Mouse (Mus musculus) left cerebral cortex, postnatal 10 days (tissue): ENCODE results near the gene Gm28051. TPM values are rescaled to one million over a fixed set of nuclear protein-coding genes. Genes with fewer than 3 reads are reported as not detected.

ENCODE experiments used
- DNase-seq, 2 experiments: peaks; one replicate each; pipeline ENCODE4 v3.0.0; 2021 to 2022; ENCODE audit warnings: low spot score in 2 of 2, mixed read lengths in 1 of 2; ENCODE audit errors: extremely low spot score in 1 of 2
- intact Hi-C: fragments of 180-260 bp; cut with DNase I; formaldehyde crosslinking; loops from one replicate; pipeline ENCODE4 v1.15.1; 2025
- total RNA-seq, 2 experiments: library from RNA; stranded (reverse); gene quantifications; 2 replicates each; pipeline ENCODE4 v1.2.3; 2021

Gm28051 gene
- total RNA-seq, 2 experiments from 2014 or later: not detected

DNA sequence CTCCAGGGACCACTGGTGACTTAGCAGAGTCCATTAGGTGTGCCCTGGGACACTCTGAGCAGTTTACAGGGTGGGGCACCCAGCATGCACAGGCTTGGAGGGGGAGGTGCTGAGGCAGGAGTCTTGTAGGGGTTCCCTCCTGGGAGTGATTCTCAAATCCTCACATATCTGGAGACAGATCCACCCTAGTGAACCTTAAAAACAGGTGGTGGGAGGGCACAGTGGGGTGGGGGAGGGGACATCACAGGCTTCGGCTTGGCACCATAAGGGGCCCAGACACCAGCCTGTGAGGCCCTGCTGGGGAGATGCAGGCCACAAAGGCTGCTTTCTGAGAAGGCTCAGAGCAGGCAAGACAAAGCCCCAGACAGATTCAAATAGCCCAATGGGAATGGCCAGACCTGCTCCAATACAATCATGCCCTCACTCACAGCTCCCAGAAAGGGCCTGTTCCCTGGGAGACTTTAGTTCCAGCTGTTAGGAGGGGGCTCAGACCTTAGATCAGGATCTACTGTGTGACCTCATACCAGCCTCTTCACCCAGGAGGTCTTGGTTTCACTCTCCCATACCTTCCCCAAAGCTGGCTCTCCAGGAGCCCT lies 59.4 kb downstream of the Gm28051 start:
- no peak for DNase-seq
- intact Hi-C loops: no loop called here

DNA sequence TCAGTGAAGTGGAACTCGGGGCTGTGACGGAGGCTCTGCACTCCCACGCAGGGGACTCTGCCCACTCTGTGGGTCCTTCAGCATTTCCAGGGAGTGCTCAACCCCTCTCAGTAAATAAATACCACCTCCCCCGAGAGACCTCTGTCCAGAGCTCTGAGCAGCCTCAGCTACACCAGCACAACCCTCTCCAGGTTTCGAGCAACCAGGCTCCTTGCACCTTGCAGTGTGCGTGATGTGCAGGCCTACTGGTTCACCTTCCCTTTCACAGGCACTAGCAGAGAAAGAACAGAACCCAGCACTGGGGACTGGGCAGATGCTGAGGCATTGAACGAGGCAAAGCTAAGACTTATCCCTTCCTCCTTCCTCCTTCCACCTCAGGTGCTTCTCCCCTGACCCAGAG lies 60.2 kb downstream of the Gm28051 start:
- intact Hi-C loops: no loop called here
- no peak for DNase-seq

DNA sequence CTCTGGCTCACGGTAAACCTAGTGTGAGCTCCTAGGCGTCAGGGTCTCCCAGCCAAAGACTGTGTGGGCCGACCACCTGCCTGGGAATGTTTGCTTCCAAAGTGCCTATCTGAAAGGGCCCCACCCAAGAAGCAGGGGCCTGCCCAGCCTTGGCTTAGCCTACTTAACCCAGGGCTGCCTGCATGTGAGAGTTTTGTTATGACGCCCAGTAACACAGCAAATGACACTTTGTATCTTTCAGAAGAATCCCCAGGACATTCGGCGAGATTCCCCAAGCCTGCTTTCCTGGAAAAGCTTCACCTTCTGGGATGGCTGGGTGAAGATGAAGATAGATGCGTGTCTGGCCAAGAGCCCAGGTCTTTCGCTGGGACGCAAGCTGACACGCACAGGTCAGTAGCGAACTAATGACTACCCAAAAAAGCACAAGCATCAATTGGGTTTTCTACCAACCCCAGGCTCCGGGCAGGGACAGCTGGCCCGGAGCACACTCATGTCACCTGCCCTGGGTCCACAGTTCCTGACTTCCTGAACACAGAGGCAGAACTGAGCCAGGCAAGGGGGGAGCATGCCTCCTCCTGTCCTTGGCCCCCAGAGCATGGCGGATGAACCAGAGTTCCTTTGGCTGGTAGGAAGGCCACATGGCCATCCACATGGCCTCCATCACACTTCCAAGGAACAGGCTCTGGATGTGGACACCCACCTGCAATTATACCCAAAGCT lies 60.8 kb downstream of the Gm28051 start:
- intact Hi-C loops: no loop called here
- no peak for DNase-seq

DNA sequence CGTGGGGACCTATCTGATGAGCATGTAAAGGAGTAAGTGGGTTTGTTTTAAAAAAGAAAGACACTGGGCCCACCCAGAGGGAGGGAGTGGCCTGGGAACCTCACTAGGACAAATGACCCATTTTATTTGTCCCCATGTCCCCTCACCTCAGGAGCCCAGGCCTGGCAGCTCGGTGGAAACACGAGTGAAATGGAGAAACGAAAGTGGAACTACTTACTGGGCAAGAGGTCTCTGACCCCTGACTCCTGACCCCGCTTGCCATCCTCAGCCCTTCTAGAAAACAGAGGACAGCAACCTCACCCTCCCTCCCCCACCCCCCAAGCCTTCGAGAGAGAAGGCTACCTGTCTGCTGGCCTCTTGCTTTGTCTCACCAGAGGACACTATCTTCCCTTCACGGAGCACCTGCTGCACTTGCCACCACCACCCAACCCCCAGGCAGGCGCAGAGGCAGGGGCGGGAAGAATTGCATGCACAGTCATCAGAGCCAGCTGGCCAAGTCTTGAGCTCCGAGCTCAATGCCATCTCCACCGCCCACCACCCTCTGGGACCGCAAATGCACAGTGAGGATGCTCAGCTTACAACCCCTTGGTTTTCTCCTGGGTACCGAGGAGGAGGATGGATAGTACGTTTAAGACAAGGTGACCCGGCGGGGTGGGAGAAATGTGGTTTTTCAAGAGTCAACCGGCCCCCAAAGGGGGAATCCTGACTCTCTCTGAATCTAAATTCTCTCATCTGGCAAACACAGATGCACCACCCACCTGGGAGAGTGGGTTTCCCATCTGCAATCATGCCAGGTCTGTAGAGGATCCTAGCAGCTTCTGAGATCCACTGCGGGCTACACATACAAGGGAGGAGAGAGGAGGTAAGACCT lies 62.0 kb downstream of the Gm28051 start:
- intact Hi-C loops: no loop called here
- peak; percentile 60 to 70 for DNase-seq

DNA sequence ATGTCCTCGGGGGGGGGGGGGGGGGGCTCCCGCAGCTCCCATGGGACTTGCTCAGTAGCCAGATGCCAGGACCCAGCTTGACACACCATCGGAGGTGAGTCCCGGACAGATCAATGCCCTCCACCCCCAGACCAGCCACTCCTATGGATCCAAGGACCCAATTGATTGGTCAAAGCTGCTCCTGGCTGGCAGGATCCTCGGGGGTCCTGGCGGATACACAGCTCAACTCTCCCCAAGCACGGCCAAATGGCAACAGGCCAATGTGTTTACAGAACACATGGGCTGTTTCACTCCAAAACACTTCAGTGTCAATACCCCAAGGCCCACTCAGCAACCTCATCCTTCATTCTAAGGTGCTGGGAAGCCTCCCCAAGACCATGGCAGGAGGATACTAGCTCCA lies 65.8 kb downstream of the Gm28051 start:
- intact Hi-C loops: no loop called here
- DNase-seq: no peak

DNA sequence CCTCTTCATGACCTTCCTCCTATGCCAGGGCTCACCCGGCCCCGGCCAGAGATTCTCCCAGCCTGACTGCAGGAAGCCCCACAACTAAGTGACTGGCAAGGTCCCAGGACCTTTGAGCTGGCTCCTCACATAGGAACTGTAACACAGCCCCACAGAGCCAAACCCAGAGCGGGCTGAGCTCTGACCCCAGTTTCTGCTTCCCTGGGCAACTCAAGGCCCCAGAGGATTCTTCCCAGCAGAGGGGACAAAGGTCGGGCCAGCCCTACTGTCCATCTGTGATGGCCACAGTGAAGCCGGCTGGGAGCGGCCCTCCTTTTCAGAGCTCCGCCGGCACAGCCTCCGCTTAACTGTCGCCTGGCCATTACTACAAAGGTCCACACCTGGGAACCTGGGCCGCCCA lies 66.4 kb downstream of the Gm28051 start:
- DNase-seq: no peak
- intact Hi-C loops: no loop called here

DNA sequence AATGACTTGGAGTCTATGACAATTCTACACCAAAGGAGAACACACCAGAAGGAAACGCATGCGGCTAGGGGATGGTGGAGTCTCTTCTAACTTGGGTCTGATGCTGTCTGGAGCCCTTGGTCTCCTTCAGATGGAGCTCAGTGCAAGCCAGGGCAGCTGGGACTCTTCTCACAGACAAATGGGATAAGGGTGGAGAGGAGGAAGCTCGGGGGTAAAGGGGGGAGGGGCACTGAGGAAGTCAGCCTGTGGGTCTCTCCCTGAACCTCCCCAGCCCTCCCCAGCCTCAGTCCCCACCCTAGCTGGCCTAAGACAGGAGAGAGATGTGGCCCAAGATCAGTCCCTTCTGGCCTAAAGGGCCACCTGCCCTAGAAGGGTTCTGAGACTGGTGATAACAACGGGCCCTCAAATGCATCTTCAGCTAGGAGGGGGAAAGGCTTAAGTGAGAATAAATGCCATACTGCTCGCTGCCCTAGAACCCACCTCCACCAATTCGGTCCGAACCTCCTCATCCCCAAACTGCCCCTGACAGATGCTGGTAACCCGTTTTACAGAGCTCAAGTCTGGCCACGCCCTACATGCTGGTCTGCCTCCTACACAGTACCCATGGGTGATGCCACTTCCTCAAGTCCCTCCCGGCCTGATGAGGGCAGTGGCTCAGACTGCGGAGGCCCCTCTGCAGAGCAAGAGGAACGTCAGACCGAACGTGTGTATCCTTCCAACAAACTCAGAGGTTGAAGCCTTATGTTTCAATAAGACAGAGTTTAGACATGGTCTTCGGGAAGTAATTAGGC lies 67.6 kb downstream of the Gm28051 start:
- no peak for DNase-seq
- intact Hi-C loops: no loop called here

DNA sequence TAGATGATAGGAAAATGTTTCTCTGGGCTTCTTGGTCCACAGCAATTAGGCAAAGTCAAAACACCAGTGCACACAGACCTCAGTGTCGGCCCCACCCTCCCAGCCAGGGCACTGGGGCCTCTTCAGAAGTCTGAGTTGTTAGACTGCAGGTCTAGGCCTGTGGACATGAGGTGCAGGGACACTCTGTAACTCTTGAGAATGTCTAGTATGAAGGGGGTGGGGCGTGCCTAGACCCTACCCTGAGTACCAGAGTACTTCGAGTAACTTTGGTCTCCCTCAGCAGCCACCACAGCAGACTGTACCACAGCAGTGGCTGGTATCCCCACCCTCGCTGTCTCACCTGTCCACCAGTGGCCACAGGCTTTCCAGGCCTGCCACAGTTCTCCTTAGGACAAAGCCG lies 71.2 kb downstream of the Gm28051 start:
- intact Hi-C loops: no loop called here
- DNase-seq: no peak

DNA sequence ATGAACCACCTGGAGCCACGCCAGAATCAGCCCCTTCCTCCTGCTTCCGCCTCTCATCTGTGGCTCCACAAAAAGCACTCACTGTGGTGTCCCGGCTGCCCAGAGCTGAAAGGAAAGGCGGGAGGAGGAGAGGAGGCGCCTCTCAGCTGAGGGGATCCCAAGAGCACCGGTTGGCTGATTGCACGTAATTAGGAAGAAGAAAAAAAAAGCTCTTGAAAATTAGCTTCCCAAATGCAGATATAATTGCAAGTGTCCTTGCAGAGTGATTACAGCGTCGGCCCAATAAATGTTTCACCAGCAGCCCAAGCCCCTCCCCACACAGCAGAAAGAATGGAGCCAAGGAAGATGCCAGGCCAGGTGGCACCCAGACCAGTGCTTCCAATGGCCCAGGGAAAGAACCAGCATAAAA lies 72.0 kb downstream of the Gm28051 start:
- intact Hi-C loops: no loop called here
- no peak for DNase-seq

DNA sequence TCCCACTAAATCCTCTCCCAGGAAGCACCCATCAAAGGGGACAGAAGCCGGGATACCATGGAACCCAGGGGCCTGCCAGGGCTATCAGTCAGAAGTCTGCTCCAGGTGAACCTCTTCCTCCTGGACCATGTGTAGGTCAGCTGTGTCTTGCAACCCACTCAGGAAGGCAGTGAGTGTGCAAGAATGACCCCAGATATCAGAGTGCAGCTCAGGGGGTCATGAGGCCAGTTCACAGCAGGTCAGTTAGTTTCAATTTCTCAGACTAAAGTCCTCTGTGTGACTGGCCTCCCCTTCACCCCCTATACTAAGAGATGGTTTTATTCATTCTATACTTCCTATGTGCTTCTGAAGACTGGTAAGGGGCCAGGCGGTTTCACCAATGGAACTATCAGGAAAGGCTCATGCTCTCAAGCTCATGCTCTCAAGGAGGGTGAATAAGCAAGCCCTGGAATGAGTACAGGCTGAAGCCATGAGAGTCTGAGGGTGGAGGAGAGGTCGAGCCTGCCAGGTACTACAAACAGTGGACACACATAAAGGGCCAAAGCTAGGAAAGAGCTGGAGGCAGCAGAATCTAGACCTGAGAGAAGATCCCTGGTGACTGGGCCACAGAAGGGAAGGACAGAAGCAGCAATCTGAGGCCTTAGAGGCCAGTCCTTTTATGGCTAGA lies 72.7 kb downstream of the Gm28051 start:
- intact Hi-C loops: no loop called here
- DNase-seq: no peak

DNA sequence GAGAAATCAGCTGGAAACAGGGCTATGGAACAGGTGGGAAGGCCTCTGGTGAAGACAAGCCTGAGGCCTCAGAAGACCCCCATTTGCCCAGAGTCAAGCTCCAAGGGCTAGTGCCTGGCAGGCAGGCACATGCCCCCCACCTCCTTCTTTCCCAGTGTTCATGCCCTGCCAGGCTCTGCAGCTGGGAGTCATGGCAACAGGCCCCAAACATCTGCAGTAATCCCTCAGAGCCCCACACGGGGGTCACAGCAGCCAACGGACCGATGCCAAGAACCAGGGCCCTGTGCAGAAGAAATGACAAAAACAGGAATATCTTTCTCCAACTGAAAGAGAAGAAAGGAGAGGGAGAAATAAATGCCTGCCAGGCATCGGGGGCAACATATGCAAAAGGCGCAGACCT lies 73.6 kb downstream of the Gm28051 start:
- DNase-seq: no peak
- intact Hi-C loops: no loop called here

DNA sequence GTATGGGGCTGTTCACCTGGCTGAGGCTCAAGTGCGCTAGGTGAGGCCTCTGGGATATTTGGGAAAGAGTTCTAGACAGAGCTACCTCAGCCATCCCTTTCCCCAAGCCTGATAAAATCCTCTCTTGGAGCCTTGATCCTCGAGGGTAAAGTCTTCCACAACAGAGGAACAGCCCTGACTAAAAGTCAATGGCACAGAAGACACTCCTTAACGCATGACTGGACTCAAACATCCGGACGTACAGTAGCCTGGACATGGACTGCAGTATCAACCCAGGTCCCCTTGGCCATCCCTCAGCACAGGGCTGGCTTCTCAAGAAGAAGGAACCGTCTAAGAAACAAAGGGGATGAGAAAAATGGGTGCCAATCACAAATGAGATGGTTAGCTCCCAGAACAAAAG lies 74.1 kb downstream of the Gm28051 start:
- intact Hi-C loops: no loop called here
- DNase-seq: no peak

DNA sequence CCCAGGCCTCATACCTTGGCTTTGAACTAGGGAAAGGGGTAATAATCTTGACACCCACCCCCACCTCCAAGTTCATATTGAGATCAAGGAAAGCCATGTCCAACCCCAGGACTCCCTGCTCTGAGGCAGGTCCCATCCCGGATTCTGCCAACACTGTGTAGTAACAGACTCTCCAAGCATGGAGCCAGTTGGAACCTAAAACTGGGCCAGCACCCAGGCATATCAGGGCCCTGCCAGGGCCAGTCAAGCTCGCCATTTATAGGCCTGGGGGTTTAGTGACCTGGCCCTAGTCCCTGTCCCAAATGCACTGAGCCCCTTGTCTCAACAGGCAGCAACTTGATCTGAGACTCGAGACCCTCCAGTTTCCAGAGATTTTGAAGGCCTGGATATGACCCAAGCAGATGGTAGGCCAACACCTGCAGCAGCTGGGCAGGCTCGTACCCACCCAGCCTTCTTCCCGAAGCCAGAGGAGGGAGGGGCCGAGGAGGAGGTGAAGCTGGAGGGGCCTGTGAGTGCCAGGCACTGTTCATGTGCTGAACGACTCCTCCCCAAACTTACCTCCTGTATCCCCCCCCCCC lies 74.8 kb downstream of the Gm28051 start:
- no peak for DNase-seq
- intact Hi-C loops: no loop called here

DNA sequence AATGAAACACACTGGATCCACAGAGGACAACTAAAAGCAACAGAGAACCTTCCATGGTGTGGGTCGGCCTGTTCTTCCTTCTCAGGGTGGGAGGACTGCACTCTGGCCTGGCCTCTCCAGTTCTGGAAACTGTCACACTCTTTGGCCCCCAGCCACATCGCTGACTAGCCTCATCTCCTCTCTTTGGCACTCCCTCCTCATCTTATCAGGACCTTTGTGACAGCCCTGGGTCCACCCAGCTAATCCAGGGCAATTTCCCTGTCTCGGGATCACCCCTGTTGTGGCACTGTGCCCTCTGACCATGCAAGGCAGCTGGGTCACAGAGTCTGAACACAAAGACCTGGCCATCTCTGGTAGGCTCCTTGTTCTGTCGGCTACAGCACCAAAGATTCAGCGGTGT lies 75.5 kb downstream of the Gm28051 start:
- no peak for DNase-seq
- intact Hi-C loops: no loop called here

DNA sequence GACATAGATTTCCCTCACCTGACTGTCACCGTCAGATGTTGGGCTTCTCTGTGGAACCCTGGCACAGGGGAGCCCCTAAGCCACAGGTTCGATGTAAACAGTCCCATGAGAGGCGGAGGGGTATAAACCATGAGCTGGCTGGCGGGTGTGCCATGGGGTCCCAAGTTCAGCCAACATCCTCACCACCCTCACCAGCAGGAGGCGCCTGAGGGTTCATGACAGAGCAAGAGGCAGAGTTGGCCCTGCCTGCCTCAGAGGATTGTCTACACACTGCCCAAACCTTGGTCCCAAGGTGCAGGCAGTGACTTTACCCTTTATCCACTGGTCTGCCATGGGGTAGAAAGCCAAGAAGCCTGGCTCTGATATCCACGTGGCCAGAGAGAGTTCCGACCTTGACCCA lies 76.0 kb downstream of the Gm28051 start:
- intact Hi-C loops: no loop called here
- DNase-seq: no peak

DNA sequence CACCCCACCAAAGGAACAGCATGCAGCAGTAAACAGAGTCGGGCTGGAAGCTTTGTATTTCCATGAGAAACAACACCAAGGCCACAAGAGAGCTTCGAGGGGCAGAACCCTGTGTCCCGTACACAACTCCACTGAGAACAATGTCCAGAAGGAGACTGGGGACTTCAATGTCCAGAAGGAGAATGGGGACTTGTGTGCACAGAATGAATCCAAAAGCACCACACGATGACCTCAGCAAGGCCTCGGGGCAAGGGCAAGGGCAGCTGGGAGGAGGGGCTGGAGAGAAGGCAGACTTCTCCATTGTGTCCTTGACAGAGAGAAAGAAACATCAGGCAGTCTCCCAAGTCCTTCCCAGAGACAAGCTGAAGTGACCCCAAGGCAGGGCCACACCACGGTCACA lies 78.7 kb downstream of the Gm28051 start:
- DNase-seq: no peak
- intact Hi-C loops: no loop called here

DNA sequence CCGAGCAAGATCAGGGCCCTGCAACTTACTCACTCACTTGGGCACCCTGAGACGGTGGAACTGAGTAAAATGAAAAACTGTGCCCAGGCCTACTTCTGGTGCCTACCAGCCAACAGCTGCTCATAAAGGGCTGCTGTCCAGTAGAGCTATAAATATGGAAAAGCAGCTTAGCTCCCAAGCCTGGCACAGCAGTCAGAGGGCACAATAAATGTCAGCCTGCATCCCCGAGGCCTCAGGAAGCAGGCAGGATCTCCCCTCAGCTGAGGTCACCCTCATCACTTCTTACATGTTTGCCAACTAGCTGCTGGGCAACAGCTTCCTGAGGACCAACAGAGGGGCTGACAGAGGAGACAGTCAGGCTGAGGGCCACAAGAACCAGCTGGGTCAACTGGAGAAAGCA lies 80.5 kb downstream of the Gm28051 start:
- intact Hi-C loops: no loop called here
- no peak for DNase-seq

DNA sequence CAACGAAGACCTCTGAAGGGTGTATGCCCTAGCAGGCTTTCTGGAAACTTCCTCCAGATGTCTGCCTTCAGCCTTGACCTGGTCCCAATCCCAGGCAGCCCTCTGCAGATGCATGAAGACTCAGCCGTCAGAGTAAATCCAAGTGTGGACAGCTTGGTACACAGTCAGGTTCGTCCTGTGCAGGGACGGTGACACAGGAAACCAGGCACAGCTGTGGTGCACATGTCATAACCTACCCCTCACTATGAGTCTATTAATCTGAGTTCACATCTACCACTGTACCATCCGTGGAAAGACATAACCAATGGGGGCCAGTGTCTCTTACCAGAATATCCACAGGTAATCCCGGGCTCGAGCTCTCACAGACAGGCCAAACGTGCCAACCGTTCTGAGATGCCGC lies 83.0 kb downstream of the Gm28051 start:
- no peak for DNase-seq
- intact Hi-C loops: no loop called here

DNA sequence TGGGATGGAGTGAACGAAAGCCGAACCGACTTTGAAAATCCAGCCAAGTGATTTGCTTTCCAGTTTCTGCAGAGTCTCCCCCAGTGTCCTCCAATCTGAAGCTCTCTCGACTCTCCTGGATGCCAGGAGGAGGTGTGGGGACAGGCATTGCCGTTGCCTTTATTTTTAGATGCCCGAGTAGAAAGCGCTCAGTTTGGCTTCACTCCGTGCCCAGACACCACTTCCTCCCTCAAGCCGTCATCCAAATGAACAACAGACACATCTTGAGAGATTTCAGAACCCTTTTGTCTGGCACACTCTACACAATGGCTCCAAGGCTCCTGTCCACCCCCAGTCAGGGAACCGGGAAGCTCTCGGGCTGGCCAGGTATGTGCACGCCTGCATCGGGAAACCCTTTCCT lies 83.4 kb downstream of the Gm28051 start:
- DNase-seq: no peak

More for the DNA sequence above, 83.4 kb downstream of the Gm28051 start:
- intact Hi-C loops: no loop called here
